Mouse (Mus musculus): ENCODE measurements around the gene Coil. TPM values are rescaled to one million over a fixed set of nuclear protein-coding genes. Genes with fewer than 3 reads are reported as not detected.
"Not testable (repeated sequence)": the region's sequence is repeated elsewhere in the genome, so short reads cannot be mapped to it uniquely, and the experiment has no call there.

Gene Coil
- polyA plus RNA-seq, 1 experiment from 2014 or later: 14.4 TPM

GRCm38 (mm10) chr11:88966881-88967361 lies 3.1 kb upstream of the Coil start, which contains the start of gene Elobl:
Gene Elobl (minus strand): TSS chr11:88966931.
- no peak for DNase-seq (ENCODE audit: low spot score)

- DNase-seq (ENCODE audit: low spot score): peak; percentile 95
Observed at GRCm38 (mm10) chr11:88973776-88974701, 4.0 kb downstream of the Coil start.

- DNase-seq (ENCODE audit: low spot score): no peak
Observed at GRCm38 (mm10) chr11:88976320-88976719, 6.3 kb downstream of the Coil start.

GRCm38 (mm10) chr11:88977188-88977587 lies 7.1 kb downstream of the Coil start:
- no peak for DNase-seq (ENCODE audit: low spot score)

GRCm38 (mm10) chr11:88981337-88981736 lies 11.3 kb downstream of the Coil start:
- DNase-seq (ENCODE audit: low spot score): no peak

GRCm38 (mm10) chr11:88986616-88987015 lies 16.6 kb downstream of the Coil start:
- DNase-seq (ENCODE audit: low spot score): no peak

- DNase-seq (ENCODE audit: low spot score): no peak
Observed at GRCm38 (mm10) chr11:88988956-88989355, 18.9 kb downstream of the Coil start.

- peak; percentile 61 for DNase-seq (ENCODE audit: low spot score)
Observed at GRCm38 (mm10) chr11:88989530-88989929, 19.5 kb downstream of the Coil start.

- DNase-seq (ENCODE audit: low spot score): no peak
Observed at GRCm38 (mm10) chr11:88993186-88993585, 23.1 kb downstream of the Coil start.

- DNase-seq (ENCODE audit: low spot score): peak; percentile 86
Observed at GRCm38 (mm10) chr11:88993625-88994024, 23.6 kb downstream of the Coil start.

GRCm38 (mm10) chr11:88994492-88994891 lies 24.4 kb downstream of the Coil start:
- no peak for DNase-seq (ENCODE audit: low spot score)

GRCm38 (mm10) chr11:88995616-88996015 lies 25.6 kb downstream of the Coil start:
- DNase-seq (ENCODE audit: low spot score): no peak

GRCm38 (mm10) chr11:88996427-88996826 lies 26.4 kb downstream of the Coil start:
- no peak for DNase-seq (ENCODE audit: low spot score)

GRCm38 (mm10) chr11:88997343-88997742 lies 27.3 kb downstream of the Coil start:
- DNase-seq (ENCODE audit: low spot score): not testable (repeated sequence)

- DNase-seq (ENCODE audit: low spot score): no peak
Observed at GRCm38 (mm10) chr11:88998406-88998805, 28.4 kb downstream of the Coil start.

GRCm38 (mm10) chr11:88998974-88999722 lies 29.1 kb downstream of the Coil start, which contains the start of gene Trim25:
Gene Trim25 (plus strand): TSS chr11:88999376.
- peak; percentile 94 for DNase-seq (ENCODE audit: low spot score)

- DNase-seq (ENCODE audit: low spot score): peak; percentile 8
Observed at GRCm38 (mm10) chr11:88999723-89000526, 29.9 kb downstream of the Coil start.

GRCm38 (mm10) chr11:89000527-89000819 lies 30.4 kb downstream of the Coil start:
- no peak for DNase-seq (ENCODE audit: low spot score)

- DNase-seq (ENCODE audit: low spot score): no peak
Observed at GRCm38 (mm10) chr11:89001569-89001968, 31.5 kb downstream of the Coil start.

- DNase-seq (ENCODE audit: low spot score): no peak
Observed at GRCm38 (mm10) chr11:89002068-89002467, 32.0 kb downstream of the Coil start.

- no peak for DNase-seq (ENCODE audit: low spot score)
Observed at GRCm38 (mm10) chr11:89002621-89003020, 32.6 kb downstream of the Coil start.
